Mouse (Mus musculus): Measurements from ENCODE around the gene Otx2. TPM values are rescaled to one million over a fixed set of nuclear protein-coding genes. Genes with fewer than 3 reads are reported as not detected.

Gene Otx2
- polyA plus RNA-seq, 1 experiment from 2014 or later: not detected

DNA sequence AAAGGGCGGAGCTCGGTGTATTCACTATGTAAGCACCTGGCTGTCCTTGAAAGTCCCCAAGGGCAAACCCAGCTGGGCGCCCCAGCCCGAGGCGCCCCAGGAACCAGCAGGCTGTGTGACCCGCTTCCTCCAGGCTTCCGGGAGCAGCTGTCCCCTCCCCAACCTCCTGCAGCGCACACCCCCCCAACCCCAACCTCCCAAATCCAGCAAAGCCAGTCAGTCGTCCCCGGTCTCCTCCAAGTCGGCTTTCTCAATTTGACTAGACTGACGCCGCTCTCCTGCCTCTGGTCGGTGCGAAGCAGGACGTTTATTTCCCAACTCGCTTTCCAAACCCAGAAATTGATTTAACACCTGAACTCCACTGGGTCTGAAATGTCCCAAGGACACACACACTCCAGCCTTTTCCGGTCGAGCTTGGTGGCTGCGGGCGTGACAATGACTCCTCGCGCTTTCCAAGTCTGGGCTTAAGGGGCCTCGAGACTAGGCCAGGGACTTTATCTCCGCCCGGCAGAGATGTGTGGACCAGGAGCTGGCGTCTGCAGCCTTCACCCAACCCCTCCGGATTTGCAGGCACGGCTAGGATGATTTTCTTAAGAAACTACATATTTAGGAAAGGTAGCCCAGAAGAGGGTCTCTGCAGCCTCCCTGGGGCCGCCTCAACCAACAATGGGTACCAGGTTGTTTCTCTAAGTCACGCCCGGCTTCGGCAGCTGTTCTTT lies 18.4 kb downstream of the Otx2 start:
- Histone ChIP-seq H3K27ac (ENCODE audit: low read length) (no peak overlapping the region), H3K4me3 (ENCODE audit: low read length) (no peak overlapping the region), H3K27me3 (ENCODE audit: control insufficient read depth, insufficient read depth, low read depth, low read length) (peaks cover 97% of the 10 kb centered on the region), H3K9ac (ENCODE audit: low read length) (no peak overlapping the region), H3K36me3 (ENCODE audit: control insufficient read depth, insufficient read depth, low read length) (no peaks in the 10 kb centered on the region), H3K4me2 (ENCODE audit: low read depth, low read length) (no peak overlapping the region), H3K9me3 (ENCODE audit: control insufficient read depth, low read length) (no peaks in the 10 kb centered on the region), H3K4me1 (replicated peaks; ENCODE audit: control insufficient read depth, insufficient read depth, low read length) (no peaks in the 10 kb centered on the region)
- 2% methylated on average over 33 of the region's 33 CpGs for WGBS
- ATAC-seq (ENCODE audit: low read depth): no peak

DNA sequence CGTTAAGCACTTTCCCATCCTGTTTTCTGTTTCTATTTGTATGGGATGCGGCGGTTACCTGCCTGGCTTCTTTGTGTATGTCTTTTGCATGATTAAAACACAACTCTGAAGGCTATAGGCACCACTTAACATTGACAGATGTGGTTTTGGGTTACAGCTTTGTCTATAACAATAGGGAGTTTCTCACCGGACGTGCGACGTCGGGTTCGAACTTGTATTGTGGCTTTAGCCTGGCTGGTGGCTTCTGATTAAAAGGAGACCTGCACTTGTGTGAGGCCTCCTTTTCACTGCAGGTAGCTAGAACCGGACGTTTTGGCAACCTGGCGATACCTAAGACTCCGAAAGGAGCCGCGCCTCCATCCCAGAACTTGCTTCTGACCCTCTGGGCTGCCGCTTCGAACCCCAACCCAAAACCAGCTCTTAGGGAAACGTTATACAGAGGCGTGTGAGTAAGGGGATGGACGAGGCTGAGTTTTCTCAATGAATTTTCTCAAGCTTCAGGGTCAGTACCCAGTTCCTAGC lies 19.0 kb downstream of the Otx2 start:
- no peak for ATAC-seq (ENCODE audit: low read depth)
- no peak overlapping the region for H3K4me2 ChIP-seq (ENCODE audit: low read depth, low read length)

DNA sequence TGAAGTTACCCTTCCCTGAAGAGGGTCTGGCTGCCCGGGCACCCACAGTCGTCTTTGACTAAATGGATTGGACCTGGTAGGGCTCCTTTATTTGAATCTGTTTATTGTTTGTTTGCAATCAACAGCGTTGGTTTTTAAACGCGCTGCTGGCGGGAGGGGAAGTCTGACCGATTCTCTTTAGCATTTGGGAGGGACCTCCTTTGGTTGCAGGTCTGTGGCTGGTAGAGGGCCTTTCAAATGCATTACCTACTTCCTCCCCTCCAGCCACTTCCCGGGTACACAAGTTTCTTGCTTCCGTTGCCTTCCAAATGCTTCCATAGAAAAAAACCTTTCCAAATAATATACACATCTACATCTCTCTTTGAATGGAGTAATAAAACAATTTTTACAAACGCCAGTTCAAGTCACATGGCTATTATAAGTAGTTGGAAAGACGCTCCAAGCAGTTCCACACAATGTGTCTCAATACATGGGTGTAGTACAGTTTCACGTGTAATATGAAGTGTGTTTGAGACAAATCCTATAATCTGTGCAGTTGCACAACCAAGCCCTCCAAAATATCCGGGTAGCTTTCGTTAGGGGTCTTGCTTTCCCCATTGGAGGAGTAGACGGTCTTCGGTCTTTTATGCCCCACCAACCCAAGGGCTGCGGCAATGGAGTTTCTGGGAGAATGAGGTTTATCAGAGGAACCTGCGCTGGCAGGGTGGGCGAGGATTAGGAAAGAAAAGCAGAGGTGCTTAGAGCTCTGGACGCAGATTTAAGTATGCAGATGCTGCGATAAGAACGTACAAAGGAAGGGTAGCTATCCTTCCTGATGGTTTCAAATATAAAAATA lies 19.7 kb downstream of the Otx2 start:
- no peak for ATAC-seq (ENCODE audit: low read depth)
- Histone ChIP-seq H3K4me1 (replicated peaks; ENCODE audit: control insufficient read depth, insufficient read depth, low read length) (no peaks in the 10 kb centered on the region), H3K4me3 (ENCODE audit: low read length) (no peak overlapping the region), H3K9ac (ENCODE audit: low read length) (no peak overlapping the region), H3K27me3 (ENCODE audit: control insufficient read depth, insufficient read depth, low read depth, low read length) (peaks cover 83% of the 10 kb centered on the region), H3K36me3 (ENCODE audit: control insufficient read depth, insufficient read depth, low read length) (no peaks in the 10 kb centered on the region), H3K27ac (ENCODE audit: low read length) (no peak overlapping the region), H3K4me2 (ENCODE audit: low read depth, low read length) (no peak overlapping the region), H3K9me3 (ENCODE audit: control insufficient read depth, low read length) (no peaks in the 10 kb centered on the region)
- 7% methylated on average over 22 of the region's 22 CpGs for WGBS

More for the DNA sequence above, 19.0 kb downstream of the Otx2 start:
- WGBS: 2% methylated on average over 20 of the region's 20 CpGs
- H3K9ac ChIP-seq (ENCODE audit: low read length): no peak overlapping the region
- H3K4me1 ChIP-seq (replicated peaks; ENCODE audit: control insufficient read depth, insufficient read depth, low read length): no peaks in the 10 kb centered on the region
- H3K9me3 ChIP-seq (ENCODE audit: control insufficient read depth, low read length): no peaks in the 10 kb centered on the region
- H3K27ac ChIP-seq (ENCODE audit: low read length): no peak overlapping the region
- H3K4me3 ChIP-seq (ENCODE audit: low read length): no peak overlapping the region
- H3K36me3 ChIP-seq (ENCODE audit: control insufficient read depth, insufficient read depth, low read length): no peaks in the 10 kb centered on the region
- H3K27me3 ChIP-seq (ENCODE audit: control insufficient read depth, insufficient read depth, low read depth, low read length): peaks cover 90% of the 10 kb centered on the region

DNA sequence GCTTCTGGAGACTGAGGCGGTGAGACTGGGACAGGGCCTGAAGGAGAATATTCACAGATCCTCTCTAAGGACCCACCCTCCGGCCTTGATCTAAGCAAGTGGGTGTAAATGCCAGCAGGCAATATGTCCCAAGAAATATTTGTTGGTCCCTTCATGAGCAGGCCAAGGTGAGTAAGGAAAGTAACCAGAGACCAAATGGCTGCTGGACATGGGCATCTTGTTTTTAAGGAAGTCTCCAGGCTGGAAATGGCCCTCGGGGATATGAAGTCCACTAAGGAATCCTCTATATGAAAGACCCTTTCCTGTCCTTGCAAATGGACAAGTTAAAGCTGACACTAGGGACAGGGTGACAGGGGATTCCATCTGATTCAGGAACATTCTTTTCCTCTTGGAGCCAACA lies 20.5 kb downstream of the Otx2 start:
- 69% methylated on average over 3 of the region's 3 CpGs for WGBS
- H3K36me3 ChIP-seq (ENCODE audit: control insufficient read depth, insufficient read depth, low read length): no peaks in the 10 kb centered on the region
- no peak overlapping the region for H3K27ac ChIP-seq (ENCODE audit: low read length)
- H3K4me1 ChIP-seq (replicated peaks; ENCODE audit: control insufficient read depth, insufficient read depth, low read length): no peaks in the 10 kb centered on the region
- H3K9ac ChIP-seq (ENCODE audit: low read length): no peak overlapping the region
- H3K9me3 ChIP-seq (ENCODE audit: control insufficient read depth, low read length): no peaks in the 10 kb centered on the region
- H3K27me3 ChIP-seq (ENCODE audit: control insufficient read depth, insufficient read depth, low read depth, low read length): peaks cover 75% of the 10 kb centered on the region
- no peak overlapping the region for H3K4me3 ChIP-seq (ENCODE audit: low read length)
- no peak for ATAC-seq (ENCODE audit: low read depth)
- no peak overlapping the region for H3K4me2 ChIP-seq (ENCODE audit: low read depth, low read length)

DNA sequence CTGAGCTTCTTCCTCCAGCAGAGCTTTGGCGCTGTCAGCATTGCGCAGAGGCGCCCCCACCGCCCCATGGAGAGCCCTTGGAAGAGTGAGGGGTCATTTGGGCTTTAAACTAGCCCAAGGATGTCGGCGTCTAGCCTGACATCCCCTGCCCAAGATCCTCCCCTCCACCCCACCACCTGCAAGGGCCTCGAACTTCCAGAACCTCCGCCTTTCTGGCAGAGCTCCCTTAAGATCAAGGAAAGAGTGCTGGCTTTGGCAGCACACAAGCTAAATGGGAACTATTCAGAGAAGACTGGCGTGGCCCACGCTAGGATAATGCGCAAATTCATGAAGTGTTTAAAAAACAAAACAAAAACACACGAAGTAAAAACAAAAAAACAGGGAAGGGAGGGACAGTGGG lies 21.4 kb downstream of the Otx2 start:
- ATAC-seq (ENCODE audit: low read depth): no peak
- H3K4me3 ChIP-seq (ENCODE audit: low read length): no peak overlapping the region
- peaks cover 67% of the 10 kb centered on the region for H3K27me3 ChIP-seq (ENCODE audit: control insufficient read depth, insufficient read depth, low read depth, low read length)
- H3K36me3 ChIP-seq (ENCODE audit: control insufficient read depth, insufficient read depth, low read length): no peaks in the 10 kb centered on the region
- H3K4me1 ChIP-seq (replicated peaks; ENCODE audit: control insufficient read depth, insufficient read depth, low read length): no peaks in the 10 kb centered on the region
- no peak overlapping the region for H3K4me2 ChIP-seq (ENCODE audit: low read depth, low read length)
- no peaks in the 10 kb centered on the region for H3K9me3 ChIP-seq (ENCODE audit: control insufficient read depth, low read length)
- no peak overlapping the region for H3K27ac ChIP-seq (ENCODE audit: low read length)
- 20% methylated on average over 12 of the region's 12 CpGs for WGBS
- H3K9ac ChIP-seq (ENCODE audit: low read length): no peak overlapping the region

DNA sequence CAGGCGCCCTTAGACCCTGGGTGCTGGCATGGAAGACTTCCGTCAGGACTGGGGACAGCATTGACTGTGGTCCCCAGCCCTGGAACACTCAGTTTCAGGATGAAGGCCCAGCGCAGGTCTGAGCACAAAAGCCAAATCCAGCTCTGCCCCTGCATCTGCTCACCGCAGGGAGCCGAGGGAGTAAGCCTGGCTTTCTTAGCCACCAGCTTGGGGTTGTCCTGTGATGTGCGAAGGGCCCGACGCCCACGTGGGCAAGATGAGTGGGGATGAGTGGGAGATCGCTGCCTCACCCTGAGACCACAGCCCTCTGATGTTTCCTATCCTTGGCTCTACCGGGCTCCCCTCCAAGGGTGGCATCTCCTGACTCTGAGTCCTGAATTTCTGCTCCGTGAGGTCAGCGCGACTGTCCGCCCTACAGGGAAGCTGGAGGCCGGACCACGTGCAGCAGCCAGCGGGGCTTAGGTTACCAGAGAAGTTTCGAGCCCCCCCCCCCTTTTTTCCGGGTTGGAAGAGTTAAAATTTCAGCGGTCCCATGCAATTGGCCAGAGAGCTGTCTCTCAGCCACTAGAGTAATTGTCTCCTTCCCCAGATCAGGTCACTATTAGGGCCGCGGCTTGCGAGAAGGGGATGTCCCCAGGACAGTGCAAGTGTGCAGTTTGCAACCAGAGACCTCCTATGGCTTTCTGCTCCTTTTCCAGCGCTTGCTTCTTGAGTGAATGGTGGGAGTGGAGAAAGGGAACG lies 22.0 kb downstream of the Otx2 start:
- H3K4me2 ChIP-seq (ENCODE audit: low read depth, low read length): no peak overlapping the region

DNA sequence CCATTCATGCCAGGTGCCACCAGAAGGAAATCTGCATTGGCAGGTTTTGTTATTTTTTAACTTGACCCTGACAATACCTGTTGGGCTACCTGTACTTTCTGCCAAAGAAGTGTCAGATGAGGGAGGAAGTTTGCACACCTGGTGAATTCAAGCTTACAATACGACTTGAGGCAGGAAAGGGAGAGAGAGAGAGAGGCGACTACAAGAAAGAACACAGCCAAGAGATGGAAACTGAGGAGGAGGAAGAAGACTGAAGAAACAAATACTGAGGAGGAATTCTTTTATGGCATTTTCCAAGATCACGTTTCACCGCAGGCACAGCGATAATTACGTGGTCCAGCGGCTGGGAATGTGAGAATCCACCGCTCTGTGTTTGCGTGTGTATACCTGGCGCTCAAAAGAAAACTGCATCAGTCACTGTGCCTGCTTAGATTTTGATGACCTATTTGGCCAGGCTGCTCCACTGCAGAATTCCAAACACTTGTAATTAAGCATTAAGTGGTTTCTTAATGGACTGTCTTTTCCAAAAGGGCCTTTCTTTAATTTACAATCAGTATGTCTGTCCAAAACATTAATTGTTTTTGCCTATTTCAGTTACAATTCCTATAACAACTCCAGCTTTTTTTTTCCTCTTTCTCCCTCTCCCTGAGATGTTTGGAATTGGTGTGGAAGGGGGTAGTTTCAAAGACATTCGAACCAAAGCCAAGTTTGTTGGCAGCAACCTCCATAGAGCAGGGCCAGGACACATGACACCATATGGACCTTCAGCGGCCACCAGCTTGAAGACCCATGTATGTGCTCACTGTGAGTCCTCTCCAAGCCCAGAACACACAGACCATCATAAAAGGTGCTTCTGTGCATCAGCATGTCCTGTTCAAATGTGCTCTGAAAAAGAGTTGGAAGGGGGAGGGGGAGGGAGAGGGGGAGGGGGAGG lies 31.9 kb downstream of the Otx2 start:
- no peak for ATAC-seq (ENCODE audit: low read depth)
- no peak overlapping the region for H3K4me2 ChIP-seq (ENCODE audit: low read depth, low read length)
- H3K9ac ChIP-seq (ENCODE audit: low read length): no peak overlapping the region
- 71% methylated on average over 12 of the region's 12 CpGs for WGBS
- H3K4me1 ChIP-seq (replicated peaks; ENCODE audit: control insufficient read depth, insufficient read depth, low read length): no peaks in the 10 kb centered on the region
- H3K4me3 ChIP-seq (ENCODE audit: low read length): no peak overlapping the region
- H3K27me3 ChIP-seq (ENCODE audit: control insufficient read depth, insufficient read depth, low read depth, low read length): no peaks in the 10 kb centered on the region; the same call in 1 of the 2 replicates
- H3K27ac ChIP-seq (ENCODE audit: low read length): no peak overlapping the region
- no peaks in the 10 kb centered on the region for H3K9me3 ChIP-seq (ENCODE audit: control insufficient read depth, low read length)
- H3K36me3 ChIP-seq (ENCODE audit: control insufficient read depth, insufficient read depth, low read length): no peaks in the 10 kb centered on the region

More for the DNA sequence above, 22.0 kb downstream of the Otx2 start:
- Histone ChIP-seq H3K27ac (ENCODE audit: low read length) (no peak overlapping the region), H3K27me3 (ENCODE audit: control insufficient read depth, insufficient read depth, low read depth, low read length) (peaks cover 61% of the 10 kb centered on the region), H3K9ac (ENCODE audit: low read length) (no peak overlapping the region), H3K9me3 (ENCODE audit: control insufficient read depth, low read length) (no peaks in the 10 kb centered on the region), H3K4me1 (replicated peaks; ENCODE audit: control insufficient read depth, insufficient read depth, low read length) (no peaks in the 10 kb centered on the region), H3K4me3 (ENCODE audit: low read length) (no peak overlapping the region), H3K36me3 (ENCODE audit: control insufficient read depth, insufficient read depth, low read length) (no peaks in the 10 kb centered on the region)
- WGBS: 6% methylated on average over 26 of the region's 26 CpGs
- ATAC-seq (ENCODE audit: low read depth): no peak

DNA sequence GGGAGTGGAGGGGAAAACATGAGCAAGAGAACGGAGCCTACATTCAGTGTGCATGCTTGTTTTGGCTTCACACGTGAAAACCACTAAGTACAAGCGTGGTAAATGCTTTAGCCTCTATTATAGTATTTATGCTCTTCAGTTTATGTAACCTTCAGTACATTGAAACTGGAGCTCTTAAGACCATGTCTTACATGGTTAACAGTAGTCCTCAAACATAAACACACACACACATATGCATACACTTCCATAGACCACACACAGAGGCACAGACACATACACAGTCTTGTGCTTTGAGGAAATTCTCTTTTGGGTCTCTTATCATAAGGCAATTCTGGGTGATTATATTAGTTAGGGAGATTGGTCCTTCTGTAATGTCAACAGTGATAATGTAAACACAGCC lies 40.5 kb downstream of the Otx2 start:
- Histone ChIP-seq H3K36me3 (ENCODE audit: control insufficient read depth, insufficient read depth, low read length) (no peaks in the 10 kb centered on the region), H3K27me3 (ENCODE audit: control insufficient read depth, insufficient read depth, low read depth, low read length) (no peaks in the 10 kb centered on the region), H3K9ac (ENCODE audit: low read length) (no peak overlapping the region), H3K4me3 (ENCODE audit: low read length) (no peak overlapping the region), H3K4me1 (replicated peaks; ENCODE audit: control insufficient read depth, insufficient read depth, low read length) (no peaks in the 10 kb centered on the region), H3K9me3 (ENCODE audit: control insufficient read depth, low read length) (no peaks in the 10 kb centered on the region), H3K27ac (ENCODE audit: low read length) (no peak overlapping the region), H3K4me2 (ENCODE audit: low read depth, low read length) (no peak overlapping the region)
- 56% methylated on average over 3 of the region's 3 CpGs for WGBS
- no peak for ATAC-seq (ENCODE audit: low read depth)
